Comparison of ENCODE assay signal across 22 mouse cellular contexts in genomic region chr15:3290435-3290834, GRCm38 (mm10). TPM values are rescaled to one million over a fixed set of nuclear protein-coding genes. Genes with fewer than 3 reads are reported as not detected.
"Had no signal": no experiment of that assay in that cellular context is flagged by ENCODE, and none has a peak within 500 bp of the region (broad histone marks: within the 10 kb centered on the region; RNA-seq: fewer than 3 reads in every experiment).

No protein-coding gene starts in this region.

- ATAC-seq: liver, postnatal 0 days; lung, postnatal 0 days; midbrain, embryonic 15.5 days had no signal

- DNase-seq: kidney, adult 2 months; kidney, postnatal 10 days; kidney, postnatal 36 days; layer of hippocampus, postnatal 36 days; left cerebral cortex, postnatal 4 days; liver, postnatal 0 days; lung, embryonic 14.5 days; right cerebral cortex, adult 18-20 months; right cerebral cortex, postnatal 14 days; right cerebral cortex, postnatal 4 days; thymus, adult 2 months; thymus, postnatal 14 days; thymus, postnatal 4 days had no signal

RNA-seq across cellular contexts. Expression of gene Ccdc152, which starts 12.9 kb away (rescaled TPM):
- total RNA-seq: layer of hippocampus, adult 8-10 months; layer of hippocampus, postnatal 10 days; layer of hippocampus, postnatal 36 days; left cerebral cortex, adult 8-10 months; left cerebral cortex, postnatal 14 days; left cerebral cortex, postnatal 4 days; megakaryocyte-erythroid progenitor cell, adult 5-6 weeks had no signal
- polyA plus RNA-seq: myocyte; neural tube, embryonic 13.5 days had no signal
